7 mouse cellular contexts compared by ENCODE assay signal in genomic region chr14:34311021-34311631, GRCm38 (mm10). TPM values are rescaled to one million over a fixed set of nuclear protein-coding genes. Genes with fewer than 3 reads are reported as not detected.
DNase-seq lines count a peak whose midpoint lies in the region; ATAC-seq and TF ChIP-seq lines count a peak whose summit lies in the region.

No protein-coding gene starts in this region.

- H3K4me3 ChIP-seq in gastrocnemius, adult 2 months = peak overlapping the region; percentile 88
- H3K4me3 ChIP-seq in hindbrain, embryonic 16.5 days (ENCODE audit: low read length) = peak overlapping the region; percentile 97
- H3K4me3 ChIP-seq in limb, embryonic 11.5 days (ENCODE audit: low read depth, low read length) = peak overlapping the region; percentile 89
- peak overlapping the region; percentile 87 for H3K4me3 ChIP-seq in midbrain, embryonic 11.5 days (ENCODE audit: low read depth, low read length)

- ATAC-seq in activated CD4-positive, CD25-positive, alpha-beta regulatory T cell, adult 4 months = peak; percentile 25
- ATAC-seq in hindbrain, embryonic 16.5 days = peak; percentile 50
- peak; percentile 48 for ATAC-seq in limb, embryonic 11.5 days (ENCODE audit: insufficient number of reproducible peaks, low FRiP score, low TSS enrichment, low read depth)
- ATAC-seq in midbrain, embryonic 11.5 days (ENCODE audit: low FRiP score) = peak; percentile 31

- H3K9me3 ChIP-seq in hindbrain, embryonic 16.5 days (ENCODE audit: control insufficient read depth, low read length) = no peaks in the 10 kb centered on the region
- H3K9me3 ChIP-seq in limb, embryonic 11.5 days (ENCODE audit: control insufficient read depth, low read length) = no peaks in the 10 kb centered on the region
- no peaks in the 10 kb centered on the region for H3K9me3 ChIP-seq in midbrain, embryonic 11.5 days (ENCODE audit: control insufficient read depth, low read length)

- peak overlapping the region; percentile 82 for H3K4me2 ChIP-seq in hindbrain, embryonic 16.5 days (ENCODE audit: low read length)
- peak overlapping the region; percentile 82 for H3K4me2 ChIP-seq in limb, embryonic 11.5 days (ENCODE audit: low read depth, severe bottlenecking)
- peak overlapping the region; percentile 80 for H3K4me2 ChIP-seq in midbrain, embryonic 11.5 days

- no peaks in the 10 kb centered on the region for H3K27me3 ChIP-seq in hindbrain, embryonic 16.5 days (replicated peaks; ENCODE audit: control insufficient read depth, insufficient read depth, low read length)
- no peaks in the 10 kb centered on the region for H3K27me3 ChIP-seq in limb, embryonic 11.5 days (ENCODE audit: control insufficient read depth, insufficient read depth, low read length)
- H3K27me3 ChIP-seq in midbrain, embryonic 11.5 days (ENCODE audit: control insufficient read depth, insufficient read depth, low read length) = no peaks in the 10 kb centered on the region

- H3K4me1 ChIP-seq in hindbrain, embryonic 16.5 days (ENCODE audit: control insufficient read depth, insufficient read depth, low read depth, low read length) = peaks cover 25% of the 10 kb centered on the region
- peaks cover 5% of the 10 kb centered on the region; the same call in 1 of the 2 replicates for H3K4me1 ChIP-seq in limb, embryonic 11.5 days (ENCODE audit: control insufficient read depth, insufficient read depth, low read length)
- peaks cover 17% of the 10 kb centered on the region for H3K4me1 ChIP-seq in midbrain, embryonic 11.5 days (ENCODE audit: control insufficient read depth, insufficient read depth, low read length)

- no peaks in the 10 kb centered on the region for H3K36me3 ChIP-seq in hindbrain, embryonic 16.5 days (ENCODE audit: control insufficient read depth, insufficient read depth, low read length)
- no peaks in the 10 kb centered on the region for H3K36me3 ChIP-seq in limb, embryonic 11.5 days (ENCODE audit: control insufficient read depth, insufficient read depth, low read length)
- H3K36me3 ChIP-seq in midbrain, embryonic 11.5 days (ENCODE audit: control insufficient read depth, insufficient read depth, low read length) = no peaks in the 10 kb centered on the region

- under 1% methylated on average over 43 of the region's 47 CpGs for WGBS in hindbrain, embryonic 16.5 days
- under 1% methylated on average over 47 of the region's 47 CpGs for WGBS in limb, embryonic 11.5 days
- 0% methylated on average over 42 of the region's 47 CpGs for WGBS in midbrain, embryonic 11.5 days

- peak overlapping the region; percentile 97 for H3K27ac ChIP-seq in gastrocnemius, adult 2 months
- peak overlapping the region; percentile 96 for H3K27ac ChIP-seq in hindbrain, embryonic 16.5 days (ENCODE audit: low read depth, low read length)
- H3K27ac ChIP-seq in limb, embryonic 11.5 days (replicated peaks; ENCODE audit: low read depth, low read length) = peak overlapping the region; percentile 93
- H3K27ac ChIP-seq in midbrain, embryonic 11.5 days (ENCODE audit: low read depth, low read length) = peak overlapping the region; percentile 95

- intact Hi-C loops in gastrocnemius, adult 2 months (cut with DNase I) = loop anchor here (5.0 to 10.0 kb wide), 3 partner anchors 34 to 364 kb away; partner anchors contain the start of gene Wapl

- peak overlapping the region; percentile 99 for H3K9ac ChIP-seq in hindbrain, embryonic 16.5 days (ENCODE audit: low read depth, low read length)
- H3K9ac ChIP-seq in limb, embryonic 11.5 days (ENCODE audit: low read length) = peak overlapping the region; percentile 92
- peak overlapping the region; percentile 97 for H3K9ac ChIP-seq in midbrain, embryonic 11.5 days (ENCODE audit: low read length)

- no peak for TF ChIP-seq CTCF in gastrocnemius, adult 2 months (IDR thresholded peaks at IDR 0.05)

- DNase-seq in cerebellum, postnatal 10 days = peak; percentile 64 to 70
- peak; percentile 75 for DNase-seq in gastrocnemius, adult 2 months
- DNase-seq in limb, embryonic 11.5 days (ENCODE audit: low spot score) = peak; percentile 68
- DNase-seq in midbrain, embryonic 11.5 days (ENCODE audit: low spot score, missing footprints) = peak; percentile 94
- DNase-seq in skeletal muscle tissue, adult 2 months (ENCODE audit: low read depth, low spot score) = peak; percentile 25

RNA-seq across cellular contexts. Expression of gene Glud1, which starts 0.6 kb away (rescaled TPM):
- polyA plus RNA-seq in activated CD4-positive, CD25-positive, alpha-beta regulatory T cell, adult 4 months (2017; shearing (Covaris generic)) = 10 to 100 TPM; 37.3 to 50.1 TPM
- total RNA-seq in gastrocnemius, adult 2 months (2021) = 100 to 1,000 TPM; 112 to 139 TPM
- polyA plus RNA-seq in hindbrain, embryonic 16.5 days (2015; fragmentation: Nextera tagmentation; extraction: Ambion mirVana) = 112 and 115 TPM in 2 replicates
- 76.3 and 83.7 TPM in 2 replicates for polyA plus RNA-seq in limb, embryonic 11.5 days (2014; fragmentation: Nextera tagmentation; extraction: Ambion mirVana)
- 97.8 and 101 TPM in 2 replicates for polyA plus RNA-seq in midbrain, embryonic 11.5 days (2014; fragmentation: Nextera tagmentation; extraction: Ambion mirVana)

RNA-seq across cellular contexts. Expression of gene Shld2, which starts 0.8 kb away (rescaled TPM):
- 1 to 10 TPM; 8.3 to 9.2 TPM for polyA plus RNA-seq in activated CD4-positive, CD25-positive, alpha-beta regulatory T cell, adult 4 months (2017; shearing (Covaris generic))
- total RNA-seq in gastrocnemius, adult 2 months (2021) = 10 to 100 TPM; 10.7 to 11.8 TPM
- polyA plus RNA-seq in hindbrain, embryonic 16.5 days (2015; fragmentation: Nextera tagmentation; extraction: Ambion mirVana) = 5.4 and 5.8 TPM in 2 replicates
- 11.7 and 12.7 TPM in 2 replicates for polyA plus RNA-seq in limb, embryonic 11.5 days (2014; fragmentation: Nextera tagmentation; extraction: Ambion mirVana)
- polyA plus RNA-seq in midbrain, embryonic 11.5 days (2014; fragmentation: Nextera tagmentation; extraction: Ambion mirVana) = 6.2 and 8.0 TPM in 2 replicates

RNA-seq across cellular contexts. Expression of gene Fam25c, which starts 44.1 kb away (rescaled TPM):
- polyA plus RNA-seq in activated CD4-positive, CD25-positive, alpha-beta regulatory T cell, adult 4 months (2017; shearing (Covaris generic)) = not detected
- not detected for total RNA-seq in gastrocnemius, adult 2 months (2021)
- not detected in 2 replicates for polyA plus RNA-seq in hindbrain, embryonic 16.5 days (2015; fragmentation: Nextera tagmentation; extraction: Ambion mirVana)
- polyA plus RNA-seq in limb, embryonic 11.5 days (2014; fragmentation: Nextera tagmentation; extraction: Ambion mirVana) = not detected in 2 replicates
- not detected in 2 replicates for polyA plus RNA-seq in midbrain, embryonic 11.5 days (2014; fragmentation: Nextera tagmentation; extraction: Ambion mirVana)

Comparison
In these comparisons a context has a peak if more than half of its experiments do, and no peak if none do; other contexts are left out.
1. Peak in every context shown above with its lines: DNase-seq, ATAC-seq, H3K4me3 ChIP-seq and H3K27ac ChIP-seq.
2. DNase-seq: peak in every context shown above with its lines; median percentile 94 in midbrain, embryonic 11.5 days; 75 in gastrocnemius, adult 2 months; 68 in limb, embryonic 11.5 days; 67 in cerebellum, postnatal 10 days; 25 in skeletal muscle tissue, adult 2 months.